Mouse (Mus musculus): ENCODE data around the gene Cdkl3. TPM values are rescaled to one million over a fixed set of nuclear protein-coding genes. Genes with fewer than 3 reads are reported as not detected.

Gene Cdkl3
- polyA plus RNA-seq, 1 experiment from 2014 or later: 9.4 TPM

GRCm38 (mm10) chr11:52064398-52064797 is 60.4 kb downstream of the Cdkl3 start:
- Histone ChIP-seq H3K27me3 (ENCODE audit: insufficient read depth, low read length) (no peaks in the 10 kb centered on the region), H3K9ac (no peak overlapping the region), H3K9me3 (ENCODE audit: low read depth, low read length) (no peaks in the 10 kb centered on the region), H3K4me3 (ENCODE audit: low read depth, low read length) (no peak overlapping the region), H3K36me3 (ENCODE audit: insufficient read depth) (no peaks in the 10 kb centered on the region), H3K4me2 (no peak overlapping the region), H3K4me1 (ENCODE audit: insufficient read depth) (no peaks in the 10 kb centered on the region), H3K27ac (ENCODE audit: low read depth) (no peak overlapping the region)
- TF ChIP-seq CTCF (IDR thresholded peaks at IDR 0.05; ENCODE audit: low read depth): peak; percentile 46
- DNase-seq: peak; percentile 27
- WGBS: 50% methylated on average over 3 of the region's 3 CpGs
- no peak for ATAC-seq (ENCODE audit: insufficient read depth)

- H3K27me3 ChIP-seq (ENCODE audit: insufficient read depth, low read length): no peaks in the 10 kb centered on the region
- no peaks in the 10 kb centered on the region for H3K4me1 ChIP-seq (ENCODE audit: insufficient read depth)
- H3K4me3 ChIP-seq (ENCODE audit: low read depth, low read length): no peak overlapping the region
- H3K36me3 ChIP-seq (ENCODE audit: insufficient read depth): no peaks in the 10 kb centered on the region
- 9% methylated on average over 5 of the region's 5 CpGs for WGBS
- H3K9me3 ChIP-seq (ENCODE audit: low read depth, low read length): no peaks in the 10 kb centered on the region
- ATAC-seq (ENCODE audit: insufficient read depth) (no peak), DNase-seq (no peak)
- H3K4me2 ChIP-seq: no peak overlapping the region
- H3K27ac ChIP-seq (ENCODE audit: low read depth): no peak overlapping the region
- no peak for TF ChIP-seq CTCF (IDR thresholded peaks at IDR 0.05; ENCODE audit: low read depth)
- H3K9ac ChIP-seq: no peak overlapping the region
Measured at GRCm38 (mm10) chr11:52065841-52066240, 61.8 kb downstream of the Cdkl3 start.

GRCm38 (mm10) chr11:52071768-52072167 is 67.7 kb downstream of the Cdkl3 start:
- Histone ChIP-seq H3K27me3 (ENCODE audit: insufficient read depth, low read length) (no peaks in the 10 kb centered on the region), H3K9ac (no peak overlapping the region), H3K4me2 (no peak overlapping the region), H3K4me3 (ENCODE audit: low read depth, low read length) (no peak overlapping the region), H3K9me3 (ENCODE audit: low read depth, low read length) (no peaks in the 10 kb centered on the region), H3K27ac (ENCODE audit: low read depth) (no peak overlapping the region), H3K4me1 (ENCODE audit: insufficient read depth) (no peaks in the 10 kb centered on the region), H3K36me3 (ENCODE audit: insufficient read depth) (no peaks in the 10 kb centered on the region)
- ATAC-seq (ENCODE audit: insufficient read depth): no peak
- no peak for TF ChIP-seq CTCF (IDR thresholded peaks at IDR 0.05; ENCODE audit: low read depth)
- WGBS: 50% methylated on average over 10 of the region's 10 CpGs
- DNase-seq: peak; percentile 32

GRCm38 (mm10) chr11:52073528-52074170 is 69.6 kb downstream of the Cdkl3 start:
- Histone ChIP-seq H3K4me3 (ENCODE audit: low read depth, low read length) (no peak overlapping the region), H3K9me3 (ENCODE audit: low read depth, low read length) (no peaks in the 10 kb centered on the region), H3K27me3 (ENCODE audit: insufficient read depth, low read length) (no peaks in the 10 kb centered on the region), H3K9ac (no peak overlapping the region), H3K4me2 (no peak overlapping the region), H3K4me1 (ENCODE audit: insufficient read depth) (no peaks in the 10 kb centered on the region), H3K36me3 (ENCODE audit: insufficient read depth) (no peaks in the 10 kb centered on the region), H3K27ac (ENCODE audit: low read depth) (no peak overlapping the region)
- DNase-seq (no peak), ATAC-seq (ENCODE audit: insufficient read depth) (no peak)
- no peak for TF ChIP-seq CTCF (IDR thresholded peaks at IDR 0.05; ENCODE audit: low read depth)
- WGBS: 70% methylated on average over 8 of the region's 8 CpGs

- Histone ChIP-seq H3K27ac (ENCODE audit: low read depth) (no peak overlapping the region), H3K9ac (no peak overlapping the region), H3K4me1 (ENCODE audit: insufficient read depth) (no peaks in the 10 kb centered on the region), H3K4me2 (no peak overlapping the region), H3K9me3 (ENCODE audit: low read depth, low read length) (no peaks in the 10 kb centered on the region), H3K4me3 (ENCODE audit: low read depth, low read length) (no peak overlapping the region), H3K27me3 (ENCODE audit: insufficient read depth, low read length) (no peaks in the 10 kb centered on the region), H3K36me3 (ENCODE audit: insufficient read depth) (no peaks in the 10 kb centered on the region)
- no peak for TF ChIP-seq CTCF (IDR thresholded peaks at IDR 0.05; ENCODE audit: low read depth)
- ATAC-seq (ENCODE audit: insufficient read depth): no peak
- no peak for DNase-seq
- WGBS: 53% methylated on average over 14 of the region's 14 CpGs
Measured at GRCm38 (mm10) chr11:52074626-52075470, 70.8 kb downstream of the Cdkl3 start.

GRCm38 (mm10) chr11:52075794-52076633 is 72.0 kb downstream of the Cdkl3 start:
- TF ChIP-seq CTCF (IDR thresholded peaks at IDR 0.05; ENCODE audit: low read depth): no peak
- DNase-seq: no peak
- no peaks in the 10 kb centered on the region for H3K9me3 ChIP-seq (ENCODE audit: low read depth, low read length)
- 66% methylated on average over 19 of the region's 19 CpGs for WGBS
- H3K36me3 ChIP-seq (ENCODE audit: insufficient read depth): no peaks in the 10 kb centered on the region
- no peak overlapping the region for H3K4me3 ChIP-seq (ENCODE audit: low read depth, low read length)
- no peaks in the 10 kb centered on the region for H3K4me1 ChIP-seq (ENCODE audit: insufficient read depth)
- H3K9ac ChIP-seq: no peak overlapping the region
- H3K4me2 ChIP-seq: no peak overlapping the region
- ATAC-seq (ENCODE audit: insufficient read depth): no peak
- H3K27me3 ChIP-seq (ENCODE audit: insufficient read depth, low read length): no peaks in the 10 kb centered on the region
- H3K27ac ChIP-seq (ENCODE audit: low read depth): no peak overlapping the region

All from lung, embryonic 14.5 days (tissue).